Mouse (Mus musculus) embryonic facial prominence, embryonic 11.5 days (tissue): Measurements from ENCODE around the gene Palm3. TPM values are rescaled to one million over a fixed set of nuclear protein-coding genes. Genes with fewer than 3 reads are reported as not detected.

Source experiments
- ATAC-seq: fragments of 200-750 bp; cut with Nextera tagmentation; replicated peaks from 2 replicates; pipeline ENCODE4 v1.8.0; 2017; ENCODE audit warnings: low read depth; ENCODE audit not compliant: insufficient number of reproducible peaks, low FRiP score, low TSS enrichment
- DNase-seq: peaks from one replicate; pipeline ENCODE4 v3.0.0-alpha.2; 2015; ENCODE audit warnings: low spot score
- H3K27ac ChIP-seq: fragments of 300-500 bp; sonication (generic); replicated peaks from 2 replicates; pipeline ENCODE4 v1.5.1; 2014; ENCODE audit warnings: mild to moderate bottlenecking, low read depth, low read length, control low read depth
- H3K27me3 ChIP-seq: fragments of 300-500 bp; sonication (generic); 2 replicates; pipeline ENCODE4 v1.6.1; 2014; ENCODE audit warnings: mild to moderate bottlenecking, low read length, moderate library complexity, mixed read lengths; ENCODE audit not compliant: control insufficient read depth, insufficient read depth
- H3K36me3 ChIP-seq: fragments of 300-500 bp; sonication (generic); replicated peaks from 2 replicates; pipeline ENCODE4 v1.6.1; 2014; ENCODE audit warnings: low read depth, mild to moderate bottlenecking, low read length, moderate library complexity, mixed read lengths; ENCODE audit not compliant: control insufficient read depth, insufficient read depth
- H3K4me1 ChIP-seq: fragments of 300-500 bp; sonication (generic); 2 replicates; pipeline ENCODE4 v1.6.1; 2014; ENCODE audit warnings: low read length, mixed read lengths; ENCODE audit not compliant: control insufficient read depth, insufficient read depth
- H3K4me2 ChIP-seq: fragments of 300-500 bp; sonication (generic); 2 replicates; pipeline ENCODE4 v1.6.1; 2014; ENCODE audit warnings: low read depth, mild to moderate bottlenecking, control low read depth, low read length, moderate library complexity
- H3K4me3 ChIP-seq: fragments of 300-500 bp; sonication (generic); 2 replicates; pipeline ENCODE4 v1.5.1; 2014; ENCODE audit warnings: low read depth, low read length, control low read depth
- H3K9ac ChIP-seq: fragments of 300-500 bp; sonication (generic); replicated peaks from 2 replicates; pipeline ENCODE4 v1.6.1; 2014; ENCODE audit warnings: mild to moderate bottlenecking, control low read depth, low read length
- H3K9me3 ChIP-seq: fragments of 300-500 bp; sonication (generic); replicated peaks from 2 replicates; pipeline ENCODE4 v1.6.1; 2016; ENCODE audit warnings: mild to moderate bottlenecking, low read length, inconsistent platforms, mixed read lengths; ENCODE audit not compliant: control insufficient read depth
- WGBS: fragments of 180-500 bp; shearing (Covaris S2); extraction: QIAGEN DNeasy Blood & Tissue Kit; methylation state at CpG from one replicate; pipeline ENCODE4 v1.1.7; 2014; 5-methylcytosine and 5-hydroxymethylcytosine counted together
- polyA plus RNA-seq: library from polyadenylated mRNA; unstranded; fragments of >200 nt; fragmentation: Nextera tagmentation; extraction: Ambion mirVana; gene quantifications from 2 replicates; pipeline ENCODE4 v1.2.1, GENCODE M21; 2014

Palm3 gene
- polyA plus RNA-seq, 1 experiment from 2014 or later: 1.5 TPM

- WGBS: 95% methylated on average over 14 of the region's 14 CpGs
- H3K4me1 ChIP-seq: no peaks in the 10 kb centered on the region
- no peaks in the 10 kb centered on the region for H3K27me3 ChIP-seq
- no peak overlapping the region for H3K4me3 ChIP-seq
- no peak overlapping the region for H3K4me2 ChIP-seq
- DNase-seq: no peak
- H3K9me3 ChIP-seq: no peaks in the 10 kb centered on the region
- ATAC-seq: no peak
- no peak overlapping the region for H3K9ac ChIP-seq
- no peak overlapping the region for H3K27ac ChIP-seq
- peaks cover 13% of the 10 kb centered on the region for H3K36me3 ChIP-seq
Measured at GRCm38 (mm10) chr8:83990170-83990569, 31.1 kb upstream of the Palm3 start.

GRCm38 (mm10) chr8:83992488-83992887 lies 28.8 kb upstream of the Palm3 start:
- H3K9ac ChIP-seq: no peak overlapping the region
- H3K9me3 ChIP-seq: no peaks in the 10 kb centered on the region
- ATAC-seq: no peak
- H3K4me3 ChIP-seq: no peak overlapping the region
- H3K4me1 ChIP-seq: no peaks in the 10 kb centered on the region; the same call in 1 of the 2 replicates
- 82% methylated on average over 2 of the region's 2 CpGs for WGBS
- no peak overlapping the region for H3K27ac ChIP-seq
- H3K27me3 ChIP-seq: no peaks in the 10 kb centered on the region
- H3K4me2 ChIP-seq: no peak overlapping the region
- DNase-seq: no peak
- H3K36me3 ChIP-seq: peaks cover 3% of the 10 kb centered on the region

- no peak overlapping the region for H3K27ac ChIP-seq
- DNase-seq (no peak), ATAC-seq (no peak)
- H3K9me3 ChIP-seq: no peaks in the 10 kb centered on the region
- no peak overlapping the region for H3K4me2 ChIP-seq
- WGBS: 80% methylated on average over 3 of the region's 3 CpGs
- H3K27me3 ChIP-seq: no peaks in the 10 kb centered on the region
- peaks cover 3% of the 10 kb centered on the region for H3K36me3 ChIP-seq
- H3K4me3 ChIP-seq: no peak overlapping the region
- H3K4me1 ChIP-seq: peaks cover 2% of the 10 kb centered on the region
- H3K9ac ChIP-seq: no peak overlapping the region
Measured at GRCm38 (mm10) chr8:83994030-83994429, 27.2 kb upstream of the Palm3 start.

DNA sequence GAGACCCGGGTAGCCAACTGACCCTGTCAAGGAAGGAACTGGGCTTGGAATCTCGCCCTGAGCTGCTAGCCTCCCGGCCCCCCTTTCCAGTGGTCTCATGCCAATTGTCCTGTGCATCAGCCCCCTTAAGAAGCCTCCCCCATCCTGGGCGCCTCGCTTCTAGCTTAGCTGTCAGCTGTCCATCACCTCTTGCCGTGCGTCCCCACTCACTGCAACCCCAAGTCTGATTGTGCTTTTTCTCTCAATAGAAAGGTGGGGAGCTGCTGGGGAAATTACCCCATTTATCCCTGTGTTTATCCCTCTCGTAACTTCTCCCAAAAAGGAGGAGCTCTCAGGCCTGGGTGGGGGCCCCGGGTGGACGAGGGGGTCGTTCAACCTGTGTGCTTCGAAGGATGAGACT lies 25.3 kb upstream of the Palm3 start:
- Histone ChIP-seq H3K27ac (peak overlapping the region; percentile 97; the same call in 1 of the 2 replicates), H3K4me2 (peak overlapping the region; percentile 90), H3K4me3 (peak overlapping the region; percentile 84), H3K9me3 (no peaks in the 10 kb centered on the region), H3K4me1 (peaks cover 6% of the 10 kb centered on the region), H3K27me3 (no peaks in the 10 kb centered on the region), H3K9ac (peak overlapping the region; percentile 91), H3K36me3 (peaks cover 3% of the 10 kb centered on the region)
- 11% methylated on average over 12 of the region's 12 CpGs for WGBS
- ATAC-seq: no peak
- DNase-seq: no peak

GRCm38 (mm10) chr8:83996567-83997505 lies 24.4 kb upstream of the Palm3 start:
- Histone ChIP-seq H3K9me3 (no peaks in the 10 kb centered on the region), H3K9ac (peak overlapping the region; percentile 91), H3K36me3 (no peaks in the 10 kb centered on the region; the same call in 1 of the 2 replicates), H3K27ac (peak overlapping the region; percentile 97), H3K4me1 (peaks cover 6% of the 10 kb centered on the region), H3K27me3 (no peaks in the 10 kb centered on the region), H3K4me3 (peak overlapping the region; percentile 84), H3K4me2 (peak overlapping the region; percentile 90)
- ATAC-seq (peak; percentile 84), DNase-seq (peak; percentile 90)
- under 1% methylated on average over 50 of the region's 103 CpGs for WGBS

DNA sequence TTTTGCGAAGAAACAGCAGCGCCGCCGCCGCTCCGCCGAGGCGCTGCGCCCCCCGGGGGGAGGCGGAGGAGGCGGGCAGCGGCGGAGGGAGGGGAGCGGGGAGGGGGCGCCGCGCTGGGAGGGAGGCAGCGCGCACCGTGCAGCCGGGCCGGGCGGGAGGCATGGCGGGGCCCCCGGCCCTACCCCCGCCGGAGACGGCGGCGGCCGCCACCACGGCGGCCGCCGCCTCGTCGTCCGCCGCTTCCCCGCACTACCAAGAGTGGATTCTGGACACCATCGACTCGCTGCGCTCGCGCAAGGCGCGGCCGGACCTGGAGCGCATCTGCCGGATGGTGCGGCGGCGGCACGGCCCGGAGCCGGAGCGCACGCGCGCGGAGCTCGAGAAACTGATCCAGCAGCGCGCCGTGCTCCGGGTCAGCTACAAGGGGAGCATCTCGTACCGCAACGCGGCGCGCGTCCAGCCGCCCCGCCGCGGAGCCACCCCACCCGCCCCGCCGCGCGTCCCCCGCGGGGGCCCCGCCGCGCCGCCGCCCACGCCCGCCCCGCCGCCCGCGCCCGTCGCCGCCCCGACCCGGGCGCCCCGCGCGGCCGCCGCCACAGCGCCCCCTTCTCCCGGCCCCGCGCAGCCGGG lies 23.6 kb upstream of the Palm3 start, which contains the start of gene Samd1:
Gene Samd1 (plus strand): TSS at position 162 of the 631 bp plus-strand sequence.
- WGBS: 0% methylated on average over 38 of the region's 112 CpGs
- peak within 1 kb of the TSS; percentile 97 for H3K27ac ChIP-seq
- DNase-seq (peak; percentile 60), ATAC-seq (no peak)
- peak within 1 kb of the TSS; percentile 91 for H3K9ac ChIP-seq
- peak within 1 kb of the TSS; percentile 84 for H3K4me3 ChIP-seq
- H3K4me2 ChIP-seq: peak within 1 kb of the TSS; percentile 90
- no peaks in the 10 kb centered on the region; the same call in 1 of the 2 replicates for H3K27me3 ChIP-seq
- H3K9me3 ChIP-seq: no peaks in the 10 kb centered on the region
- H3K4me1 ChIP-seq: peaks cover 6% of the 10 kb centered on the region
- H3K36me3 ChIP-seq: no peaks in the 10 kb centered on the region; the same call in 1 of the 2 replicates

DNA sequence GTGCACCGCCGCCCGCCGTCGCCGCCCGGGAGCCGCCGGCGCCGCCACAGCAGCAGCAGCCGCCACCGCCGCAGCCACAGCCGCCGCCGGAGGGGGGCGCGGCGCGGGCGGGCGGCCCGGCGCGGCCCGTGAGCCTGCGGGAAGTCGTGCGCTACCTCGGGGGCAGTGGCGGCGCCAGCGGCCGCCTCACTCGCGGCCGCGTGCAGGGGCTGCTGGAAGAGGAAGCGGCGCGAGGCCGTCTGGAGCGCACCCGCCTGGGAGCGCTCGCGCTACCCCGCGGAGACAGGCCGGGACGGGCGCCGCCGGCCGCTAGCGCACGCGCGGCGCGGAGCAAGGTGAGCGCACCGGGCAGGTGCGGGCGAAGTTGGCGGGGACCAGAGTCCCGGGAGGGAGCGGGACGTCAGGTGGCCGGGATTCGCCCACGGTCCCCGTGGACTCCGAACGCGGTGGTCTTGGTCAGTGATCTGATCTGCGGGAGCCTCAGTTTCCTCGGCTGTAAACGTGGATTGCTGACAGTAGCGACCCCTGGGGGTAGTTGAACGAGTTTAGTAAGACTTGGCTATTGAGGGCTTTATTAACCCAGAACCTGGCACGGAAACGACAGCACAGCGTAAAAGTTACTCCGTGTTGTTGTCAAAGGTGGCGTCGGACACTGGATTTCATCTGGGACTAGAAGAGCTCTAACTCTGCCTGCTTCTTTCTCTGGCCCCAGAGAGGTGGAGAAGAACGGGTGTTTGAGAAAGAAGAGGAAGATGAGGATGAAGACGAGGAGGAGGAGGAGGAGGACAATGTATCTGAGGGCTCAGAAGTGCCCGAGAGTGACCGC lies 22.8 kb upstream of the Palm3 start:
- whole genome bisulfite sequencing: 1% methylated on average over 58 of the region's 92 CpGs
- no peaks in the 10 kb centered on the region for H3K9me3 ChIP-seq
- ATAC-seq: no peak
- peaks cover 6% of the 10 kb centered on the region for H3K4me1 ChIP-seq
- peak overlapping the region; percentile 84 for H3K4me2 ChIP-seq
- peak overlapping the region; percentile 81 for H3K27ac ChIP-seq
- DNase-seq: peak; percentile 82
- H3K36me3 ChIP-seq: no peaks in the 10 kb centered on the region; the same call in 1 of the 2 replicates
- peak overlapping the region; percentile 84 for H3K9ac ChIP-seq
- no peaks in the 10 kb centered on the region; the same call in 1 of the 2 replicates for H3K27me3 ChIP-seq
- peak overlapping the region; percentile 84 for H3K4me3 ChIP-seq
